Mouse (Mus musculus) layer of hippocampus, postnatal 36 days (tissue): ENCODE data around the gene Snrpg. TPM values are rescaled to one million over a fixed set of nuclear protein-coding genes. Genes with fewer than 3 reads are reported as not detected.
"Not testable (repeated sequence)": the region's sequence is repeated elsewhere in the genome, so short reads cannot be mapped to it uniquely, and the experiment has no call there.

Experiments used
- DNase-seq, 2 experiments: peaks; one replicate each; pipeline ENCODE4 v3.0.0; 2022
- total RNA-seq, 2 experiments: library from RNA; stranded (reverse); gene quantifications; 2 replicates each; pipeline ENCODE4 v1.2.3; 2021

Snrpg gene
- total RNA-seq, result 10 to 100 TPM; 71.7 to 74.6 TPM

- DNase-seq, result no peak
Measured at GRCm38 (mm10) chr6:86370764-86371339, at the start of gene Snrpg. Snrpg (plus strand) TSS chr6:86371304.

GRCm38 (mm10) chr6:86322031-86322563 lies 49.0 kb upstream of the Snrpg start:
- no peak for DNase-seq

GRCm38 (mm10) chr6:86322991-86323390 lies 48.1 kb upstream of the Snrpg start:
- DNase-seq, result no peak

- no peak for DNase-seq
Measured at GRCm38 (mm10) chr6:86324400-86324799, 46.7 kb upstream of the Snrpg start.

GRCm38 (mm10) chr6:86325646-86326045 lies 45.5 kb upstream of the Snrpg start:
- DNase-seq, result no peak

- DNase-seq, result peak; percentile 70 to 80
Measured at GRCm38 (mm10) chr6:86326866-86327265, 44.2 kb upstream of the Snrpg start.

DNA sequence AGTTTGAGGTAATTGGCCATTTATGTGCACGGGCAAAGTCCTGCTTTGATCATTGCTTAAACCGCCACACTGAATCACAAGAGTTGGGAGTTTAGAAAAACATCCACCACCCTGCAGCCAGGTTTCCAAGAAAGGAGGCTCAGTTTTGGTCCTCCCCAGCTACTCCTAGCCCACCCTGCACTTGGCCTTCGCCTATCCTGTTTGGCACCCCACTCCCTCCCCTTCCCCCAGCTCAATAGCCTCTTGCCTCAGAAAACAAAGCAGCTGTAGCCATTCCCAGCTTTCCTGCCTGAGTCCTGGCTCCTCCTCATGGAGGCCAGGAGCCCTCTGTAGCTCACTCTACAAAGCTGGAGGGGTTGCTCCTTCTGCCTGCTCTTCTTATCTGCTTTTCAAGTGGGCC lies 42.7 kb upstream of the Snrpg start:
- DNase-seq, result no peak

DNA sequence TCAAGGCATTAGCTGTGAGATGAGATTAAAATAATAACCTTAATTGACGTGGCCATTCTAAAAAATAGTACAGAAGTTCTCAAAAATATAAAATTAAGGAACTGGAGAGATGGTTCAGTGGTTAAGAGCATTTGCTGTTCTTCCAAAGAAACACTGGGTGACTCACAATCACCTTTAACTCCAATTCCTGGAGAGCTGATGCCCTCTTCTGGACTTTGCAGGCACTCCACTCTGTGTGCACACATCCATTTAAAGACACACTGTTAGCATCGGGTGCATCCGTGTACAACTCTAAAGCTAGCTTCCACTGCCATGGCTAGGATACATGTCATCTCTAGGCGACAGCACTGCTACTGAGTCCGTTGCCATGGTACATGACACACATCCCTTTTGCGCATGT lies 41.2 kb upstream of the Snrpg start:
- no peak for DNase-seq

DNA sequence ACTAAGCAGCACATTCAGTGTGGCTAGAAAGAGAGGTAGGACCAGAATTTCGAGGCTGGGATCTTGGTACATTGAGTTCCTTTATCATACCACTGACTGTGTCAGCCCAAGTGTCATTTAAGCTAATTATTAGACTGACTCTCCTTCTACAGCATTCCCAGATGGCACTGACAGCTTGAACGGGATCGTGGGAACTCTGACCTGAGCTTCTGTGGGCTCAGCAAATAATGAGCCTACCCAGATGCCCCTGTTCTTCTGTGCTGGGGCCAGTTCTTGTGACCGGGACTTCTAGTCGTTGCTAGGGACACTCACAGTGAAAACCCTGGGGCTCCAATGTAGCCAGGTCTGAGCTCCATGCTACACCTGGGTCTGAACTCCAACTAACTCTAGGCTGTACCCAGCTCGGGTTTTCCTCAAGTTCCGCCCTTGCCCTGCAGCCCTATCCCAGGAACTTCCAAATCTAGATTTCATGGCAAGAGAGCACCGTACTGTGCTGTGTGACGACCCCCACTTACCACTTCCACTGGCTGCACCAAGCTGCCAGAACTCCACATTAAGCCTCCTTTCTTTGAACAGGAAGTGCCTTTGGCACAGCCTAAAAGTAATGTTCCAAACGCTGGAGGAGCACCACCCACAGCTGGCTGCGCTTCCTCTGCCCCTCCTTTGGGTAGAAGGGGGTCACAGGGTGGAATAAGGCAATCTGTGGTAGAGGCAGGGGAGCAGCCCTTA lies 35.8 kb upstream of the Snrpg start:
- DNase-seq, result no peak

DNA sequence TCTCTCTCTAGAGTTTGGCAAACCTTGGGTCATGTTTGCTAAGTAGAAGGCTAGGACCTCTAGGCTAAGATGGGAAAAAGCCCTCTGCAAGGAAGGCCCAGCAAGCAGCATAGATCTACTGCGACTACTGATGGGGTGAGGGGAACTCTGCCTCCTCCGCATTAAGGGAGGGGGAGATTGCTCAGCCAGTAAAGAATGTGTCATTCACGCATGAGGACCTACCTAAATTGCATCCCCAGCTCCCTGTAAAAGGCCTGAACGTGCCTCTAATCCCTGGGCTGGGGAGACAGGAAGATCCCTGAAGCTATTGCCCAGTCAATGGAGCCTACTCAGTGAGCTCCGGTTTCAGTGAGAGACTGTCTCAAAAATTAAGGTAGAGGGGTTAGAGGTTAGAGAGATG lies 35.2 kb upstream of the Snrpg start:
- no peak for DNase-seq

DNA sequence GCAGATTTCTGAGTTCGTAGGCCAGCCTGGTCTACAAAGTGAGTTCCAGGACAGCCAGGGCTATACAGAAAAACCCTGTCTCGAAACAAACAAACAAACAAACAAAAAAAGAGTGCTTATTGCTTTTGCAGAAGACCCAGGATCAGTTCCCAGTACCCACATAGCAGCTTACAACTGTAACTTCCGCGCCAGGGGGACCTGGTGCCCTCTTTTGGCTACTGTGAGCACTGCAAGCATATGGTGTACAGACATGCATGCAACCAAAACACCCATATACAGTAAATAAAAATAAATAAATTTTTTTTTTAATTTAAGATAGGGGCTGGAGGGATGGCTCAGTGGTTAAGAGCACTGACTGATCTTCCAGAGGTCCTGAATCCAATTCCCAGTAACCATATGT lies 34.8 kb upstream of the Snrpg start:
- not testable (repeated sequence) for DNase-seq

GRCm38 (mm10) chr6:86343656-86344055 lies 27.4 kb upstream of the Snrpg start:
- DNase-seq, result no peak

DNA sequence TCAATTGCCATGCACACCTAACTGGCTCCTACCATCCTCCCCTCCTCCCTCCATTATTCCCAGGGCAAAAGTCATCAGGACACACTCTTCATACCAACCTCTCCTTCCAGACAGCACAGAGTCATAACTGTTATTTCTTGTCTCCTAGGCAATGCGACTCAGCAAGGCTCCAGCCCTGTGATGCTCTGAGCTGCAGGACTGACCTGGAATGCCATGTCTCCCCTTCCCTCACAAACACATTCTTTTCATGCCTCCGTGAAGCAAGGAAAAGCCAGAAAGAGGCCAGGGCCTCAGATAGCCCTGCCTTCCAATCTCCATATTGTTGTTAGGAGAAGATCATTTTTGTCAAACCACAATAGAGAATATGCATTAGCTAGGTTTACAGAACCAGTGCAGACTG lies 25.0 kb upstream of the Snrpg start:
- no peak for DNase-seq

- no peak for DNase-seq
Measured at GRCm38 (mm10) chr6:86349257-86349656, 21.8 kb upstream of the Snrpg start.

- no peak for DNase-seq
Measured at GRCm38 (mm10) chr6:86354948-86355347, 16.2 kb upstream of the Snrpg start.

- no peak for DNase-seq
Measured at GRCm38 (mm10) chr6:86356956-86357355, 14.1 kb upstream of the Snrpg start.

DNA sequence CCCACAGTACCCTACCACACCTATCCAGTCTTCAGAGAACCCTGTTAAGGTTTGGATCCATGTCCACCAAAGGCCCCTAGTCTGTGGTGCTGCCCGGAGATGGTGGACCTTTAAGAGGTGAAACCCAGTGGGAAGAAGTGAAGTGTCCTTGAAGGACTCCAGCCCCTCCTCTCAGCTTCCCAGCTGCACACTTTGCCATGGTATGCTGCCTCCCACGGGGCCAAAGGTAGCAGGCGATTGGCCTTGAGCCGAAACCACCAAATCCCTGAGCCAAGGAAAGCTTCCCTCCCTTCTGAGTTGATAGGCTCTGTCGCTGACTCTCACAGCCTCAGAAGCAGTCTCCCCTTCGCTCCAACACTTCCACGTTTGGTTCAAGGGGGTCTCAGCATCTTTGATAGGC lies 10.4 kb upstream of the Snrpg start:
- DNase-seq, result no peak

DNA sequence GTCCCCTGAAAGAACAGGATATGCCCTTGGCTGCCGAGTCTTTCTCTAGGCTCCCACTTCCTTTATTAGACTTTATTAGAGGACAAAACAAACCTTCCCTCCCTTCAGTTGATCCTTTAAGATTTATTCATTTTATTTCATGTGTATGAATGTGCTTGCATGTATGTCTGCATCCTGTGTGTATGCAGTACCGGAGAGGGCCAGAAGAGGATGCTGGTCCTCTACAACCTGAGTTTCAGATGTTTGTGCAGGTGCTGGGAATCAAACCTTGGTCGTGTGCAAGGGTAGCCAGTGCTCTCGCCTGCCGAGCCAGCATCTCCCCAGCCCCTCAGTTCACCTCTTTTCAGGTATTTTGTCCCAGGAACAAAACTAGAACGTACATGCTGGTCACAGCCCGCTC lies 9.7 kb upstream of the Snrpg start:
- no peak for DNase-seq

GRCm38 (mm10) chr6:86364442-86365141 lies 6.5 kb upstream of the Snrpg start:
- DNase-seq, result peak; percentile 69 to 74

DNA sequence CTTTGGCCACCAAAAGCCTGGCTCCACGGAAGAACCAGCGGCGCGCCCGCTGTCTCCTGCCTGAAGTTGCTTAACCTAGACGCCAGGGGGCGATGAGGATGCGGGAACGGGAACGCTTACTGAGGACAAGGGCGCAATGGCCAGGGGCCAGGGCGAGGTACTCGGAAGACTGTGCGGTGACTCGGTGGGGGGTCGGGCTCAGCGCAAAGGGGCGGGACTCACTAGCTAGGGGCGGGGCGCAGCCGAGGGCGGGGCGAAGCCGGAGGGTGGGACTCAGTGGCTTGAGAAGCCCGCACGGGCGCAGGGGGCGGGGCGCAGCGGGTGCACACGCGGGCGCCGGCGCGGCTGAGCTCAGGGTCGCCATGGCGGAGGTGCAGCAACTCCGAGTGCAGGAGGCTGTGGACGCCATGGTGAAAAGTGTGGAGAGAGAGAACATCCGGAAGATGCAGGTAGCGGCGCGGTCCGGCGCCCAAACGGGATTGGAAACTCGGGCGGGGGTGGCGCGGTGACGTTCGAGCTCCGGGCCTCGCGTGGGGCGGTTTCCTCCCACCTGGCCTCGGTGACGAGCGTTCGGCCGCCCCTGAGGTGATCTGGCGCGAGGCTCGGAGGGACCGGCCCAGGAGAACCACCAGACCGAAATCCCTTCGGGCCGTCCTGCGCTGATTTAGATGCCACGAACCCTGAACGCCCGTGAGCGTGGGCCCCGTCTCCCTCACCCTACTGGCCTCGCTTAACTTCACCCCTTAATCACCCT lies 5.6 kb upstream of the Snrpg start, which contains the start of gene Fam136a:
Gene Fam136a (plus strand): TSS at position 276 of the 754 bp plus-strand sequence.
- DNase-seq, result peak; percentile 89 to 91

DNA sequence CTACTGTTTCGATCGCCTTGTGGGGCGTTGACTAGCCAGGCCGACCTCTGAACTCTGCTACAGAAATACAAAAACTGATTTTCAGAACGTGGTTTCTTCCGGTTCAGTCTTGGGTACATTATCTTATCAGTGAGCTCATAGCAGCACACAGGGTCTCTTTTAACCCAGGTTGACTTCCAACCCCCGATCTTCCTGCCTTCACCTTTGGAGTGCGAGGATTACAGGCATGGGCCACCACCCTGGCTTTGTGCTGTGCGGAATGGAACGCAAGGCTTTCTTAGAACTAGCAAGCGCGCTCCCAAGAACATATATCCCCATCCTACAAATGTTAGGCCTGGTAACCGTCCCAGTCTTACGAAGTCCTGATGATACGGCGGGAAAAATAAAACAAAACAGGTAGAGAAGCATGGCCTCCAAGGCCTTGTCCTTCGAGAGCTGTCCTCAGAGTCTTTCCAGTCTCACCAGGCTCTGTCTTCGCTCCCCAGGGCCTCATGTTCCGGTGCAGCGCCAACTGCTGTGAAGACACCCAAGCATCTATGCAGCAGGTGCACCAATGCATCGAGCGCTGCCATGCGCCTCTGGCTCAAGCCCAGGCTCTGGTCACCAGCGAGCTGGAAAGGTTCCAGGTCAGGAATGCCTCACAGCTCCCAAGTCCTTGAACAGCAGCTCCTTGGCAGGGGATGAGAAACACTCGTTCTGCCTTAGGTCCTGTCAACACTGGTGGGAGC lies 4.8 kb upstream of the Snrpg start:
- peak in 1 of 2 experiments; percentile 54 for DNase-seq

- DNase-seq, result no peak
Measured at GRCm38 (mm10) chr6:86366853-86367249, 4.3 kb upstream of the Snrpg start.
